Mouse (Mus musculus): ENCODE data around the gene Bcl2l13.

The Bcl2l13 gene

DNA sequence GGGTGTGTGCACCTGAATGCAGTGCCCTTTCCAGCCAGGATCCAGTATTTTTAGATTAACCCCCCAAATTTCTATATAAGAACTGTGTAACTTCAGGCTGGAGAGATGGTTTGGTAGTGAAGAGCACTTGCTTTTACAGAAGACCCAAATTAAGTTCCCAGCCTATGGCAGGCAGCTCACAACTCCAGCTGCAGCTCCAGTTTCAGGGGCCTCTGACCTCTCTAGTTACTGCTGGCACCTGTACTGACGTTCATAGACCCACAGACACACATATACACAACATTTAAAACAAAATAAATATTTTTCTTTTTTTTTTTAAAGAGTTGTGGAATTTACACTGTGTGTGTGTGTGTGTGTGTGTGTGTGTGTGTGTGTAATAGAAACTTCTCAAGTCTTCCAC is 93.4 kb downstream of the Bcl2l13 start:
- DNase-seq (ENCODE audit: low read depth, low spot score): no peak

DNA sequence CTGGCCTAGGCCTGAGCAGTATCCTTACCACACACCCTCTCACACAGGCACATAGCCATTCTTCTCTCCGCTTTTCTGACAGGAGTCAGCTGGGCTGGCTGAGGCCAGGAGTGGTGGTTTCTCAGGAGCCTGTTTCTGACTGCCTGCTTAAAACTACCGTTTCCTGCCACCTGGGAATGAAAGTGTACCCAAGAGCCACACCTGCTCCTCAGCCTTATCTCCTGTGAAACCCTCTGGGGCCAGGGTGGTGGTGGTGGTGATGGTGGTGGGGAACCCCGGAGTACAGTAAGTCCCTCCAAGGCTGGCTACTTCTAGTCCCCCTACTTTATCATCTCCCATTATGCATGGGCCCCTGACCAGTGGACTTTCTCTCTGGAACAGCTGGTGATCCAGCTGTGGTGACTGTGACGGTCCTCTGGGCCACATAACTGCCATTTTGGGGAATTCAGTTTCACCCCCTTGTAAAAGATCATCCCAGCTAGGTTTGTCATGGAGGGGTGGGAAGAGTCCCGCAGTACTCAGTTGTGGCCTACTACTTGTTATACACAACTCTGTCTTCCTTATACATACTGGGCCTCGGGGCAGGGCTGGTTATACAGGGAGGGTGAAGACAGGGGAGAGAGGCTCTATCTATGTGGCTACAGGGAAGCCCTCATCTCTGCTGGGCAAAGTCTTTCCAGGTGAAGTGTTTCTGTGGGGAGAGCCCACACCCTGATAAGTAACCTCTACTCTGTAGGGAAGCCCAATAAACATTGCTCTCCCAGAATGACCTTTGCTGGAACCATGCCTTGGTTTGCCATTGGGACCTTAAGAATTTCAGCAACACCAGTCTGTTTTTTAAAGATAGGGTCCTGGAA is 94.7 kb downstream of the Bcl2l13 start:
- no peak for DNase-seq (ENCODE audit: low read depth, low spot score)

DNA sequence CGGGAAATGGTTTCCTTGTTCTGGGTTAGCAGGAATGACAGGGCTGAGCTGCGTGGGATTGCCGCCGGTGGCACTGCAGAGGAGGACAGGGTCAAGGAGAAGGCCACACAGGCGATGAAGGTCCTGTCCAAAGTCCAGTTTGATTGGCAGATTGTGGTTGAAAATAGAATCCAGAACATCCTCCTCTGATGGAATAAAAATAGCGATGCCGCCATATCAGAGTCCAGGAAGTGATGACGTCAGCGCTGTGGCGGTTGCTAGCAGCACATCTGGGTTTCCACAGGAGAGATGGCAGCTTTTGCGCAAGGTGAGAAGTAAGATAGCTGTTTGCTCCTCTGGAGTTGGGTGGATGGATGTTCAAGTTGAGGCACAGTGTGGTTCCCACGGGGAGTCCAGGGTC is 96.6 kb downstream of the Bcl2l13 start:
- no peak for DNase-seq (ENCODE audit: low read depth, low spot score)

DNA sequence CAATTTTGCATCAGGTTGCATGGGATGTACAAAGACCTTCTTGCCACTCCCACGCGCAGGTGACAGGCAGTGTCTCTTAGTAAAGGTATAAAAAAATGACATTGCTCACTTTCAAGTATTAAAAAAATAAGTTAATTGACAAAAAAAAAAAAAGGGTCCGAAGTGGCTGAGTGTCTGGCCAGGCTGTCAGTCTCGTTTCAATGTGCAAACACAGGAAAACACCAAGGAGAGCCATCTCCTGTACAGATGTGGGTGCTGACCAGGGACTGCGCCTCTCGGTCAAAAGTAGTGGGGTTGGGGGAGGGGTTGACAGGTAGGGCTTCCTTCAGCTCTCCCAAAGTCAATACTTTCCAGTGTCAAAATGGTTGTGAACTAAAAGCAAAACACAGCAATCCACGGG is 97.7 kb downstream of the Bcl2l13 start:
- no peak for DNase-seq (ENCODE audit: low read depth, low spot score)

GRCm38 (mm10) chr6:120934176-120934575 is 98.2 kb downstream of the Bcl2l13 start:
- no peak for DNase-seq (ENCODE audit: low read depth, low spot score)

DNA sequence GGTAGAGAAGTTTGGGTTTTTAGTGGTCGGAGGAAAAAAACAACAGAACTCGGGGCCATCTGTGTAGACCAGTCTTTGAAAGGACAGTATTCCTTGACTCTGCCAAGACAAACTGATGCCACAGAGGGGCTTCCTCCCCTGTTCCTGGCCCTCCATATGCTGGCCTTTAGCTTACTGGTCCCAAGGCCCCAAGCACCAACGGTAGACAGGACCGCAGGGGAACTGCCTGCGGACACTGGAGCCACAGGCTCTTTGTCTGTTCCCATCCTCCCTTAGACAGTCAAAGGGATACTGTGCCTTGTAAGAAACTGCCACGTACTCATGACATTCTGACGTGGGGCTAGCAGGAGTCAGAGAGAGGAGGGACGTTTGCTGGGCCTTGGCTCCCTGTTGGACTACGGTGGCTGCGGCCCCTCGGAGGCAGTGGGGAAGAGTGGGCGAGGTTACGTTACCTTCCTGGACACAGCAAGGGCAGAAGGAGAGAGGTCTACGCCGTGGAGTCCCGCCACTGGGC is 101.1 kb downstream of the Bcl2l13 start:
- DNase-seq (ENCODE audit: low read depth, low spot score): no peak

- no peak for DNase-seq (ENCODE audit: low read depth, low spot score)
Measured at GRCm38 (mm10) chr6:120937999-120938608, 102.1 kb downstream of the Bcl2l13 start.

DNA sequence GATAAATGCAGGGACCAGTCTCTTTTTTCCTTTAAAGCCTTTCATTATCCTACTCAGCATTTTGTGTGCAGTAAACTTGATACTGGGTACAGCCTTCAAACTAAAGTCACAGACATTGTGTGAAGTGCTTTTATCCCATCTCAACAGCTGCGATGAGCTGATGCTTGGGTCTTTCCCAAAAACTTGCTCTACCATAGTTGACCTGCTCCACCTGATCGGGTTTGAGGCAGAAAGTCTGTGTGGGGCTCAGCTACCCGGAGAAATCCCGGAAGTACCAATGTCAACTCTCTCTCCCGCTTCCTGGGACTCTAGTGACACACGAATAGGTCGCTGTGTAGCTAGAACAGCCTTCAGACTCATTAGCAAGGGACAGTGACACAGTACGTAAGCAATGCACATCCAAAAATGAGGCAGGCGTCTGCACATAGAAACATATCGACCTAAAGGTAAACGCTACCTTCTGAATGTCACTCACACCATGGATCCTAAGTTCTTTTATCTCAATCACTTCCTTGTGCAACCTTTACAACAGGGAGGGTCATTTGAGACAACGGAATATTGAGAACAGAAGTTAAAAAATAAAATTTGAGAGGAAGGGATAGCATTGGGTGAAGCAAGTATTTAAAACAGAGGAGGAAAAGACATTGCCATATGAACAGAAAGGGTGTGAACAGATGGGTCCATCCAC is 102.9 kb downstream of the Bcl2l13 start:
- DNase-seq (ENCODE audit: low read depth, low spot score): no peak

DNA sequence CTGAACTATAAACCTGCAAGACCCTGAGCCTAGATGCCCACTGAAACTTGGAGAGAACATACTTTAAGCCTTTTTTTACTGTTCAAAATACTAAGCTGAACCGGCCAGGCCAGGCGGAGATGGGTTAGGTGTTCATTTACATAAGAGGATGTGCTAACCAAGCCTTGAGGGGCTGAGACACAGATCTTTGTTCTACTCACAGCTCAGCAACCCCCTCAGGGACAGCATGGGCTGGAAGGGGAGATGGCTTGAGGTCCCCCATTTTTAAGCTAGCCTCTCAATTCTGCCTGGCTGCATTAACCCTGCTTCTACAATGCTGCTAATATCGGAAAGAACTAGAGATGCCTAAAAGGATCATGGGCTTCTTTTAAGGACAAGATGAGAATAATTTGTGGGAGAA is 103.8 kb downstream of the Bcl2l13 start:
- no peak for DNase-seq (ENCODE audit: low read depth, low spot score)

- no peak for DNase-seq (ENCODE audit: low read depth, low spot score)
Measured at GRCm38 (mm10) chr6:120940446-120941083, 104.6 kb downstream of the Bcl2l13 start.

DNA sequence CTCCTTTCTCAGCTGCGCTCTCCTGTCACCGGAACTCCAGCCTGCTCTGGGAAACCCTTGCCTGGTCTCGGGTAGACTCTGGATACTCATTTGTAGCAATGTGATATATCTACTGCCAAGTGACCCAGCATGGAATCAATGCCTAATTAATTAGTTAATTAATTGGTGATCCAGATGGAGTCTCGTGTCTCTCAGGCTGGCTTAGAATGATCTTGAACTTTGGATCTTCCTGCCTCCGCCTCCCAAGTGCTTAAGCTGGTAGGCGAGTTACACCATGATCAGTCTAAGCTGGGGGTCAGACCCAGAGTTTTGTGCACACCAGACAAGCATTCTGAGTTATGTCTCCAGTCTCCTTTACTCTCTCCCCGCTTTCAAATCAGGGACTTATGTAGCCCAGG is 105.1 kb downstream of the Bcl2l13 start:
- no peak for DNase-seq (ENCODE audit: low read depth, low spot score)

- no peak for DNase-seq (ENCODE audit: low read depth, low spot score)
Measured at GRCm38 (mm10) chr6:120941575-120941974, 105.6 kb downstream of the Bcl2l13 start.

All from R1 (cell line).